Mouse (Mus musculus): ENCODE results near the gene 1700025G04Rik. TPM values are rescaled to one million over a fixed set of nuclear protein-coding genes. Genes with fewer than 3 reads are reported as not detected.
"Not testable (repeated sequence)": the region's sequence is repeated elsewhere in the genome, so short reads cannot be mapped to it uniquely, and the experiment has no call there.

The 1700025G04Rik gene
- polyA plus RNA-seq, 1 experiment: 3.5 TPM

- DNase-seq: peak; percentile 41
- WGBS: 31% methylated on average over 5 of the region's 5 CpGs
- Histone ChIP-seq H3K4me3 (replicated peaks; ENCODE audit: extremely low read depth, low read depth, low read length) (no peak overlapping the region), H3K4me1 (ENCODE audit: control insufficient read depth, insufficient read depth, low read length) (no peaks in the 10 kb centered on the region)
- peak; percentile 77 for TF ChIP-seq CTCF (IDR thresholded peaks at IDR 0.05; ENCODE audit: insufficient read depth, low read length)
- no peak for TF ChIP-seq POLR2A (IDR thresholded peaks at IDR 0.05; ENCODE audit: borderline replicate concordance, extremely low read depth, low read depth, low read length)
These were observed 269.5 kb downstream of the 1700025G04Rik start for GRCm38 (mm10) chr1:151820457-151820856.

GRCm38 (mm10) chr1:151819190-151819589, 270.7 kb downstream of the 1700025G04Rik start:
- Histone ChIP-seq H3K4me1 (ENCODE audit: control insufficient read depth, insufficient read depth, low read length) (no peaks in the 10 kb centered on the region), H3K4me3 (replicated peaks; ENCODE audit: extremely low read depth, low read depth, low read length) (no peak overlapping the region)
- no peak for DNase-seq
- TF ChIP-seq CTCF (IDR thresholded peaks at IDR 0.05; ENCODE audit: insufficient read depth, low read length) (no peak), POLR2A (IDR thresholded peaks at IDR 0.05; ENCODE audit: borderline replicate concordance, extremely low read depth, low read depth, low read length) (no peak)
- 83% methylated on average over 7 of the region's 7 CpGs for WGBS

- H3K4me3 ChIP-seq (replicated peaks; ENCODE audit: extremely low read depth, low read depth, low read length): no peak overlapping the region
- 86% methylated on average over 3 of the region's 3 CpGs for WGBS
- DNase-seq: no peak
- no peaks in the 10 kb centered on the region for H3K4me1 ChIP-seq (ENCODE audit: control insufficient read depth, insufficient read depth, low read length)
- TF ChIP-seq CTCF (IDR thresholded peaks at IDR 0.05; ENCODE audit: insufficient read depth, low read length) (no peak), POLR2A (IDR thresholded peaks at IDR 0.05; ENCODE audit: borderline replicate concordance, extremely low read depth, low read depth, low read length) (no peak)
These were observed 273.9 kb downstream of the 1700025G04Rik start for GRCm38 (mm10) chr1:151816051-151816450.

- no peaks in the 10 kb centered on the region for H3K4me1 ChIP-seq (ENCODE audit: control insufficient read depth, insufficient read depth, low read length)
- H3K4me3 ChIP-seq (replicated peaks; ENCODE audit: extremely low read depth, low read depth, low read length): no peak overlapping the region
- TF ChIP-seq CTCF (IDR thresholded peaks at IDR 0.05; ENCODE audit: insufficient read depth, low read length): no peak
- no peak for TF ChIP-seq POLR2A (IDR thresholded peaks at IDR 0.05; ENCODE audit: borderline replicate concordance, extremely low read depth, low read depth, low read length)
- WGBS: 91% methylated on average over 13 of the region's 13 CpGs
- no peak for DNase-seq
These were observed 277.8 kb downstream of the 1700025G04Rik start for GRCm38 (mm10) chr1:151812004-151812712.

GRCm38 (mm10) chr1:151811456-151811855, 278.5 kb downstream of the 1700025G04Rik start:
- no peak for DNase-seq
- WGBS: 93% methylated on average over 16 of the region's 16 CpGs
- Histone ChIP-seq H3K4me3 (replicated peaks; ENCODE audit: extremely low read depth, low read depth, low read length) (no peak overlapping the region), H3K4me1 (ENCODE audit: control insufficient read depth, insufficient read depth, low read length) (no peaks in the 10 kb centered on the region)
- TF ChIP-seq POLR2A (IDR thresholded peaks at IDR 0.05; ENCODE audit: borderline replicate concordance, extremely low read depth, low read depth, low read length): no peak
- no peak for TF ChIP-seq CTCF (IDR thresholded peaks at IDR 0.05; ENCODE audit: insufficient read depth, low read length)

GRCm38 (mm10) chr1:151810628-151811421, 279.1 kb downstream of the 1700025G04Rik start:
- WGBS: 86% methylated on average over 7 of the region's 7 CpGs
- no peak overlapping the region for H3K4me3 ChIP-seq (replicated peaks; ENCODE audit: extremely low read depth, low read depth, low read length)
- no peak for TF ChIP-seq POLR2A (IDR thresholded peaks at IDR 0.05; ENCODE audit: borderline replicate concordance, extremely low read depth, low read depth, low read length)
- TF ChIP-seq CTCF (IDR thresholded peaks at IDR 0.05; ENCODE audit: insufficient read depth, low read length): no peak
- no peaks in the 10 kb centered on the region for H3K4me1 ChIP-seq (ENCODE audit: control insufficient read depth, insufficient read depth, low read length)
- no peak for DNase-seq

- H3K4me1 ChIP-seq (ENCODE audit: control insufficient read depth, insufficient read depth, low read length): no peaks in the 10 kb centered on the region
- no peak overlapping the region for H3K4me3 ChIP-seq (replicated peaks; ENCODE audit: extremely low read depth, low read depth, low read length)
- 85% methylated on average over 5 of the region's 5 CpGs for whole genome bisulfite sequencing
- DNase-seq: no peak
- TF ChIP-seq POLR2A (IDR thresholded peaks at IDR 0.05; ENCODE audit: borderline replicate concordance, extremely low read depth, low read depth, low read length) (no peak), CTCF (IDR thresholded peaks at IDR 0.05; ENCODE audit: insufficient read depth, low read length) (no peak)
These were observed 282.6 kb downstream of the 1700025G04Rik start for GRCm38 (mm10) chr1:151807286-151807685.

- DNase-seq; H3K4me1 ChIP-seq (ENCODE audit: control insufficient read depth, insufficient read depth, low read length); H3K4me3 ChIP-seq (replicated peaks; ENCODE audit: extremely low read depth, low read depth, low read length): not testable (repeated sequence)
- 51% methylated on average over 3 of the region's 3 CpGs for WGBS
These were observed 287.1 kb downstream of the 1700025G04Rik start for GRCm38 (mm10) chr1:151802795-151803194.
